Mouse (Mus musculus) liver, embryonic 13.5 days (tissue): ENCODE data around the gene Lmtk3. TPM values are rescaled to one million over a fixed set of nuclear protein-coding genes. Genes with fewer than 3 reads are reported as not detected.
A peak's percentile ranks its signal among the peaks of the same experiment; 100 is the strongest.

ENCODE experiments used
- ATAC-seq: fragments of 200-750 bp; cut with Nextera tagmentation; 2 replicates; pipeline ENCODE4 v1.8.0; 2017; ENCODE audit warnings: low read depth, mild to moderate bottlenecking, moderate number of reproducible peaks, moderate library complexity
- DNase-seq: peaks from one replicate; pipeline ENCODE4 v3.0.0; 2022
- H3K27ac ChIP-seq: fragments of 300-500 bp; sonication (generic); 2 replicates; pipeline ENCODE4 v1.5.1; 2015; ENCODE audit warnings: moderate library complexity, mild to moderate bottlenecking, inconsistent platforms
- H3K27me3 ChIP-seq: fragments of 300-500 bp; sonication (generic); 2 replicates; pipeline ENCODE4 v1.6.1; 2015; ENCODE audit warnings: mild to moderate bottlenecking, inconsistent platforms
- H3K36me3 ChIP-seq: fragments of 300-500 bp; sonication (generic); 2 replicates; pipeline ENCODE4 v1.6.1; 2015; ENCODE audit warnings: mild to moderate bottlenecking, inconsistent platforms
- H3K4me1 ChIP-seq: fragments of 300-500 bp; sonication (generic); replicated peaks from 2 replicates; pipeline ENCODE4 v1.6.1; 2015; ENCODE audit warnings: inconsistent platforms
- H3K4me2 ChIP-seq: fragments of 300-500 bp; sonication (generic); 2 replicates; pipeline ENCODE4 v1.6.1; 2015; ENCODE audit warnings: inconsistent platforms, mild to moderate bottlenecking, moderate library complexity
- H3K4me3 ChIP-seq: fragments of 300-500 bp; sonication (generic); replicated peaks from 2 replicates; pipeline ENCODE4 v1.5.1; 2015; ENCODE audit warnings: mild to moderate bottlenecking, inconsistent platforms
- H3K9ac ChIP-seq: fragments of 300-500 bp; sonication (generic); 2 replicates; pipeline ENCODE4 v1.6.1; 2015; ENCODE audit warnings: mild to moderate bottlenecking, inconsistent platforms
- H3K9me3 ChIP-seq: fragments of 300-500 bp; sonication (generic); replicated peaks from 2 replicates; pipeline ENCODE4 v1.6.1; 2016; ENCODE audit warnings: inconsistent platforms
- WGBS: fragments of 180-500 bp; shearing (Covaris S2); methylation state at CpG from one replicate; pipeline ENCODE4 v1.1.7; 2015; ENCODE audit not compliant: insufficient replicate concordance; 5-methylcytosine and 5-hydroxymethylcytosine counted together
- polyA plus RNA-seq: library from polyadenylated mRNA; unstranded; fragments of >200 nt; fragmentation: Nextera tagmentation; extraction: Ambion mirVana; gene quantifications from 2 replicates; pipeline ENCODE4 v1.2.1, GENCODE M21; 2015

Lmtk3 gene
- not detected in 2 replicates for polyA plus RNA-seq

DNA sequence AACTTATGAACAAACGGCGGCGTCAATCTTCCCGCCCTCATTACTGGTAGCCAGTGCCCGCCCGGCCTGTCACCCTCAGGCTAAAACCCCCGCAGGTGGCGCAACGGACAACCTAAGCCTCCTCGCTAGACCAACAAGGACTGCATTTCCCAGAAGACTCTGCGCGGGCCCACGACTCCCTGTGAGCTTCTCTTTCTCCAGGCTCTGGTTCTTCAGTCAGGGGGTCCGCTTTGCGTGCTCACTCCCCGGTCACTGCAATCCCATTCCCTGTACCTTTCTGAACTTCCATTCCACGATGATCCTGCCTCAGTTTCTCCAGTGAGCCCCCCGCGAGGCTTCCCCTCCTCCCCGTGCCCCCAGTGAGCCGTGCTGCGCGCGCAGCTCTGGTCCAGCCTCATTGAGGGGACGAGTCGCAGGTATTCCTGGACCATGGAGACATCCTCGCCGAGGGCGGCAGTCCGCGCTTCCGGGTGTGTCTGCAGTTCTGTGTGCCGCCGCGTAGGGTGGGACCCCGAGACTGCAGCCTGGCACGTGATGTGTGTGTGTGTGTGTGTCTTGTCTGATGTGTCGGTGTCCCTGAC is at the start of gene Lmtk3:
Gene Lmtk3 (plus strand): TSS at position 228 of the 581 bp plus-strand sequence.
- under 1% methylated on average over 38 of the region's 38 CpGs for WGBS
- Histone ChIP-seq H3K9ac (peak within 1 kb of the TSS; percentile 62), H3K36me3 (no peaks in the 10 kb centered on the region), H3K9me3 (no peaks in the 10 kb centered on the region), H3K4me2 (peak within 1 kb of the TSS; percentile 69), H3K27ac (no peak within 1 kb of the TSS), H3K4me1 (peaks cover 25% of the 10 kb centered on the region), H3K4me3 (peak within 1 kb of the TSS; percentile 60), H3K27me3 (peaks cover 81% of the 10 kb centered on the region)
- DNase-seq, result no peak
- ATAC-seq, result peak; percentile 56

DNA sequence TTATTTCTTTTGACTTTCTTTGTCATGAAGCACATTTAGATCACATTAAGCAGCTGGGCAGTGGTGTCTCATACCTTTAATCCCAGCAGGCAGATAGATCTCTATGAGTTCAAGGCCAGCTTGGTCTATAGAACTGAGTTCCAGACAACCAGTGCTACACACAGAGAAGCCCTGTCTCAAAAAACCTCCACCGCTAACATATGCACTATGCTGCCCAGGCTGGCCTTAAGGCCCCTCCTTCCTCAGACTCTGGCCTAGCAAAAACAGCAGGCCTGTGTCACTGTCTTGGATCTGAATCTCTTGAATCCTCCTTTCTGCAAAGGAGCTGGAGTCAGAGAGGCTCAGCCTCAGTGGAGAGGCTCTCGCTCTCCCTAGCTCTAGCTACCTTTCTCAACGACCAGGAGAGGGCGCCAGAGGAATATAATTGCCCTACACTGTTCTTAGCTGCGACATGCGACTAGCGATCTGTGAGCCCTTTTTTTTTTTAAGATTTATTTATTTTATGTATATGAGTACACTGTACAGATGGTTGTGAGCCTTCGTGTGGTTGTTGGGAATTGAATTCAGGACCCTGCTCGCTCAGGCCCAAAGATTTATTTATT is 44.3 kb upstream of the Lmtk3 start:
- Histone ChIP-seq H3K27me3 (no peaks in the 10 kb centered on the region), H3K4me1 (peaks cover 14% of the 10 kb centered on the region), H3K27ac (no peak overlapping the region), H3K9me3 (no peaks in the 10 kb centered on the region), H3K4me3 (no peak overlapping the region), H3K4me2 (no peak overlapping the region), H3K36me3 (no peaks in the 10 kb centered on the region), H3K9ac (no peak overlapping the region)
- ATAC-seq (peak; percentile 74), DNase-seq (no peak)
- 7% methylated on average over 9 of the region's 9 CpGs for WGBS

DNA sequence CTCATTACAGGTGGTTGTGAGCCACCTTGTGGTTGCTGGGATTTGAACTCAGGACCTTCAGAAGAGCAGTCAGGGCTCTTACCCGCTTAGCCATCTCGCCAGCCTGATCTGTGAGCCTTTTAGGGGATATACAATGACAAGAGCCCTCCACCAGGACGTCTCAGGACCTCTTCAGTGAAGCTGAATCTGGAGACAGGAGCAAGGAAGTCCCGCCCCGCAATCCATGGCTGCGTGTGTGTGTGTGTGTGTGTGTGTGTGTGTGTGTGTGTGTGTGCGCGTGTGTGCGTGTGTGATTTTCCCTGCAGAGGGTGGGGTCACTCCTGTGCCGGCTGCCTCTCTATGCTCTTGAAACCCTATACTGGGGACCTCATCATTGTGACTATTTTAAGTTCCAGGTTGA is 43.7 kb upstream of the Lmtk3 start:
- Histone ChIP-seq H3K4me3 (no peak overlapping the region), H3K4me1 (peaks cover 14% of the 10 kb centered on the region), H3K9ac (no peak overlapping the region), H3K36me3 (no peaks in the 10 kb centered on the region), H3K9me3 (no peaks in the 10 kb centered on the region), H3K4me2 (no peak overlapping the region), H3K27me3 (no peaks in the 10 kb centered on the region), H3K27ac (no peak overlapping the region)
- 61% methylated on average over 10 of the region's 10 CpGs for WGBS
- ATAC-seq, result no peak
- no peak for DNase-seq

DNA sequence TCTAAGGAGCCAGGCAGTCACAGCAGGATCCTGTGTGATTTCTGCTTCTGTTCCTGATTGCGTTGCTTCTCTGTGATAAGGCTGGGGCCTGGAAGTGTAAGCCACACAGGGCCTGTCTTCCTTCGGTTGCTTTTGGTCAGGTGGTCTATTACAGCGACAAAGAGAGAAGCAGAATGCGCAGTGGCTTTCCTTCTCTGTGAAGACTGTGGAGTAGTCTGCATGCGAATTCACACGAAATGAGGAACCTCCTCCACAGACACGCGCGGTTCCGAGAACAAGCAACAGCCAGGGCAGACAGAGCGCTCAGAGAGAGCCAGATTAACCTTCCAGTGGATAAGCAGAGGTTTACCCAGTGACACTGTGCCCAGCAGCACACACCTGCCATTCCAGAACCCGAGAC is 42.2 kb upstream of the Lmtk3 start:
- no peaks in the 10 kb centered on the region for H3K36me3 ChIP-seq
- H3K4me1 ChIP-seq, result peaks cover 14% of the 10 kb centered on the region
- peak overlapping the region; percentile 22; the same call in 1 of the 2 replicates for H3K9ac ChIP-seq
- H3K4me3 ChIP-seq, result no peak overlapping the region
- peak overlapping the region; percentile 54 for H3K4me2 ChIP-seq
- no peaks in the 10 kb centered on the region for H3K9me3 ChIP-seq
- ATAC-seq (no peak), DNase-seq (no peak)
- H3K27me3 ChIP-seq, result no peaks in the 10 kb centered on the region
- WGBS, result 34% methylated on average over 12 of the region's 12 CpGs
- no peak overlapping the region for H3K27ac ChIP-seq

DNA sequence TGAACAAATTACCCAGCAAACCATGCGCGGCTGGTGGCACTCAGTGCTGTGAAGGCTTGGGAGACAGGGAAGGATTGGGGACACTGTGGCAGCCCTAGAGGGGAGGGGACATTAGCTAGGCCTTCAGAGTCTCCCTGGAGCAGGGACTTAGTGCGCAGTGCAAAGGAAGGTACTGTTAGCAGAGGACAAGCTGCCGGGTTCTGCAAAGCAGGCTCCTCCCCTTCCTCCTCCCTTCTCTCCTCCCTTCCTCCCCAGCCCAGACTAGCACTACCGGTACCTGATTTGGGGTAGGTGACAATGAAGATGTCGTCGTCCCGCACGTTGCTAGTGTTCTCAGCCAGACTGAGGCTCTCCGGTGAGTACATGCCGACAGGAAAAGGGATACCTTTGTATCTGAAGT is 41.8 kb upstream of the Lmtk3 start:
- DNase-seq, result no peak
- no peaks in the 10 kb centered on the region for H3K36me3 ChIP-seq
- H3K9ac ChIP-seq, result peak overlapping the region; percentile 23; the same call in 1 of the 2 replicates
- H3K27me3 ChIP-seq, result no peaks in the 10 kb centered on the region
- peak overlapping the region; percentile 27 for H3K4me3 ChIP-seq
- no peaks in the 10 kb centered on the region for H3K9me3 ChIP-seq
- H3K4me2 ChIP-seq, result peak overlapping the region; percentile 54
- H3K4me1 ChIP-seq, result peaks cover 14% of the 10 kb centered on the region
- H3K27ac ChIP-seq, result no peak overlapping the region
- no peak for ATAC-seq
- WGBS, result 32% methylated on average over 11 of the region's 11 CpGs

DNA sequence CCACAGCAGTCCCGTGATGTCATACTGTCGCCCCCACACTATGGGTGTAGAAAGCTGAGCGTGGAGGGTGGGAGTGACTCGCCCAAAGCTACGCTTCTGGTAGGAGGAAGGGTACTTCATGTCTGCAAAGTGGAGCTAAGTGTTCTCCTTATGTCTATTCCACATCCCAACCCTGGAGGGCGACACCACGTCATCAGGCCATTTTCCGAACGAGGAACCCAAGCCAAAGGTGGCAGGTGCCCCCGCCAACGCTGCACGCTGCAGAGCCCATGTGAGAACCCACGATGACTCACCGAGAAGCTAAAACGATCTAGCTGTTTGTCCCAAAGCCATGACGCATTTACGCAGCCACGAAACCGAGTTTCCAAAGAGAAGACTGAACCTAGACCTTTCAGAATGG is 41.2 kb upstream of the Lmtk3 start:
- ATAC-seq, result no peak

DNA sequence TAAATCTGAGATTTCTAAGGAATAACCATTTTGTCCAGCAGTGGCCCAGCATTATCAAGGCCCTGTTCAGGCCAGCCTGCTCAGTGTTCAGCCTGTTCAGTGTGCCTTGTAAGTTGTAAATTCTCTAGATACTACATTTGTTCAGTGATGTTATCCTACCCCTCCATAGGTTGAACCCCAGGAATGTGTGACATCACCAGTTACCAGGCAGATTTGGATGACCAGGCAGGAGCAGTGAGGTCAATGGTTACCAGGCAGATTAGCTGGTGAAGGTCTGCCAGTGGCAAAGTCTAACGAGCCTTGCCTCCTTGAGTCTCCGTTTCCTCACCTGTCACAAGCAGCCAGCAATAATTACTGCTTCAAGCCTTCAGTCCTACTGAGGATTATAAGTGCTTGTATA is 39.2 kb upstream of the Lmtk3 start:
- 35% methylated on average over 2 of the region's 2 CpGs for WGBS
- Histone ChIP-seq H3K27ac (no peak overlapping the region), H3K9ac (no peak overlapping the region), H3K4me2 (no peak overlapping the region), H3K4me3 (no peak overlapping the region), H3K27me3 (no peaks in the 10 kb centered on the region), H3K36me3 (no peaks in the 10 kb centered on the region), H3K9me3 (no peaks in the 10 kb centered on the region), H3K4me1 (peaks cover 14% of the 10 kb centered on the region)
- no peak for DNase-seq
- no peak for ATAC-seq

More for the DNA sequence above, 41.2 kb upstream of the Lmtk3 start:
- Histone ChIP-seq H3K27ac (no peak overlapping the region), H3K4me1 (peaks cover 14% of the 10 kb centered on the region), H3K9me3 (no peaks in the 10 kb centered on the region), H3K4me2 (peak overlapping the region; percentile 54), H3K4me3 (peak overlapping the region; percentile 27), H3K9ac (0 out of 2 replicates have a peak overlapping the region, but pooled peaks have one; percentile 23), H3K36me3 (no peaks in the 10 kb centered on the region), H3K27me3 (no peaks in the 10 kb centered on the region)
- WGBS, result 30% methylated on average over 19 of the region's 19 CpGs
- DNase-seq, result no peak

DNA sequence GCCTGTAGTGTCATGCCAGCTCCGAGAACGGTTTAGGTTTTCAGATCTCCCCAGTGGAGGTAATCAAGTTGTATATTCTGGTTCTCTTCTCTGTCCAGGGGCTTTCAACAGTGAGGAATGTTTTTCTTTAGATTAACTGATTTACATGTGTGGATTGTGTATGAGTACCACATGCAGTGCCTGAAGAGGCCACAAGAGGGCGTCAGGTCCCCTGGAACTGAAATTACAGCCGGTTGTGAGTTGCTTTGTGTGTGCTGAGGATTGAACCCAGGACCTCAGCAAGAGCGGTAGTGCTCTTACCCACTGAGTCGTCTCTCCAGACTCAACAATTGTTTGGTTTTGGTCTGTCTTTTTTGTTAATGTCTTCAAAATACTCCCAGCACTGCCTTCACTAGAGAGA is 37.0 kb upstream of the Lmtk3 start:
- Histone ChIP-seq H3K27ac (no peak overlapping the region), H3K4me2 (no peak overlapping the region), H3K4me1 (peaks cover 12% of the 10 kb centered on the region), H3K4me3 (no peak overlapping the region), H3K9ac (no peak overlapping the region), H3K27me3 (no peaks in the 10 kb centered on the region), H3K36me3 (no peaks in the 10 kb centered on the region), H3K9me3 (no peaks in the 10 kb centered on the region)
- DNase-seq (no peak), ATAC-seq (no peak)
- 57% methylated on average over 6 of the region's 6 CpGs for WGBS

DNA sequence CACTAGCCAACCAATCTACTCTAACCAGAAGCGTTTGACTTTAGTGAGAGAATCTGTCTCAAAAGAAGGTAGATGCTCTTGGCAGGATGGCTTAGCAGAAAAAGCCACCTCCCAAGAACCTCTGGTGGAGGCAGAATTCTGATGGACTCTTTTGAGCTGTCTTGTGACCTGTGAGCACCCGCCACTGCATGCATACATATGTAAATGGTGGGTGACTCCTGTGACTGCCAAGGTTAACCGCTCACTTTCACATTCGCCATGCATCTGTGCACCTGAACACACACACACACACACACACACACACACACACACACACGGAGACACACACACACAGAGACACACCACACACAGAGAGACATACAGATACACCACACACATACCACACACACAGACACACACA is 36.1 kb upstream of the Lmtk3 start:
- no peak overlapping the region for H3K4me2 ChIP-seq
- H3K4me3 ChIP-seq, result no peak overlapping the region
- no peak for DNase-seq
- 73% methylated on average over 5 of the region's 5 CpGs for WGBS
- no peak overlapping the region for H3K27ac ChIP-seq
- no peaks in the 10 kb centered on the region for H3K36me3 ChIP-seq
- no peaks in the 10 kb centered on the region for H3K9me3 ChIP-seq
- H3K27me3 ChIP-seq, result no peaks in the 10 kb centered on the region
- no peak overlapping the region for H3K9ac ChIP-seq
- peaks cover 4% of the 10 kb centered on the region; the same call in 1 of the 2 replicates for H3K4me1 ChIP-seq
- no peak for ATAC-seq

DNA sequence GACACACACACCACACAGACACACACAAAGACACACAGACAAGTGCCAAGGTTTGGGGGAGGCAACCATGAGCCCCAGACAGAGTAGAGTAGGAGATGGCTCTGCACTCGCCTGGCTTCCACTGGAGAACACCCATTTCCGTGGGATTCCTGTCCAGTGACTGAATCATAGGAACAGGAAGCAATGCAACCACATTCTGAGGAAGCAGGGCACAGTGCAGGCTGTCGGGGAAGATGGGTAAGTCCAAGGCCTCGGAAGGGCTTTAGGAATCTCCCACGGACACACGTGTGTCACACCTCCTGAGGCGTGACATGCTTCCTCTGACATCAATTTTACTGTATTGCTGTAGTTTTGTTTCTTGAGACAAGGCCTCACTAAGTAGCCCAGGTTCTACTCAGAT is 35.4 kb upstream of the Lmtk3 start:
- Histone ChIP-seq H3K4me3 (no peak overlapping the region), H3K4me1 (peaks cover 4% of the 10 kb centered on the region; the same call in 1 of the 2 replicates), H3K36me3 (no peaks in the 10 kb centered on the region), H3K27me3 (no peaks in the 10 kb centered on the region), H3K4me2 (no peak overlapping the region), H3K27ac (no peak overlapping the region), H3K9ac (no peak overlapping the region), H3K9me3 (no peaks in the 10 kb centered on the region)
- ATAC-seq, result no peak
- no peak for DNase-seq
- WGBS, result 42% methylated on average over 7 of the region's 7 CpGs

DNA sequence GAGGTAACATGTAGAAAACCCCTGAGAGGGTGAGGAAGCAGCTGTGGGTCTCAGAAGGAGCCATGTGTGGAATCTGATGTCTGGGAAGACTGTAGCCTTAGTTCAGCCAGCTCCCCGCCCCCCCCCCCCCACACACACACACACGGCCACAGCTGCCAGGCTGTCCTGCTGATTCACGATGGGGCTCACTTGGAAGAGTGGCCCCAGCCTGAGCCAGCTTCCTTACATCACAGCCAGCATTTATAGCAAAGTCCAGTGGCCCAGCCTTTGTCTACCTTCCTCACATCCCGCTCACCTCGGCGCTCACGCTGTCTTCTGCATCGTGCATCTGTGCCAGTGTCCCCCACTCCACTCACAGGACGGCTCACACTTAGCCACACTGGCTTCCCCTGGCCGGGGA is 34.1 kb upstream of the Lmtk3 start:
- WGBS, result 37% methylated on average over 10 of the region's 10 CpGs
- H3K9me3 ChIP-seq, result no peaks in the 10 kb centered on the region
- ATAC-seq (no peak), DNase-seq (no peak)
- H3K4me2 ChIP-seq, result no peak overlapping the region
- H3K27me3 ChIP-seq, result no peaks in the 10 kb centered on the region
- no peak overlapping the region for H3K27ac ChIP-seq
- H3K36me3 ChIP-seq, result no peaks in the 10 kb centered on the region
- peaks cover 4% of the 10 kb centered on the region; the same call in 1 of the 2 replicates for H3K4me1 ChIP-seq
- H3K9ac ChIP-seq, result no peak overlapping the region
- no peak overlapping the region for H3K4me3 ChIP-seq

DNA sequence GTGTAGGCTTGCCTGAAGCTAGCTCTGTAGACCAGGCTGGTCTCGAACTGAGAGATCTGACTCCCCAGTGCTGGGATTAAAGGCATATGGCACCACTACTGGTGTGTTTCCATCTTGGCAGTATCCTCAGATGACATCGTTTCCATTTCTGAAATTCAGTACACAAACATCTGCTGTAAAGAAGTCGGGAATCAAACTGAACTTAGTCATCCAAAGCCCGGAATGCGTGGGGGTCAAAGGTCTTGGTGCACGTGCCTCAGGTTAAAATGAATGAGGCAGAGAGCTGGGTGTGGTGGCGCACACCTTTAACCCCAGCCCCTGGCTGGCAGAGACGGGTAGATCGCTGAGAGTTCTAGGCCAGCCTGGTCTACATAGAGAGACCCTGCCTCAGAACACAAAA is 33.4 kb upstream of the Lmtk3 start:
- ATAC-seq (no peak), DNase-seq (no peak)
- WGBS, result 71% methylated on average over 9 of the region's 9 CpGs
- Histone ChIP-seq H3K36me3 (no peaks in the 10 kb centered on the region), H3K4me1 (peaks cover 4% of the 10 kb centered on the region; the same call in 1 of the 2 replicates), H3K9ac (no peak overlapping the region), H3K9me3 (no peaks in the 10 kb centered on the region), H3K27ac (no peak overlapping the region), H3K27me3 (no peaks in the 10 kb centered on the region), H3K4me2 (no peak overlapping the region), H3K4me3 (no peak overlapping the region)
